Mouse (Mus musculus): Measurements from ENCODE around the gene Tyms.

The Tyms gene

GRCm38 (mm10) chr5:30072825-30073821 lies at the start of gene Tyms:
TSS of gene Tyms (minus strand) at chr5:30073617.
- peak; percentile 75 to 83 for DNase-seq (ENCODE audit: low spot score in 2 of 2)

GRCm38 (mm10) chr5:30122481-30122880 lies 49.1 kb upstream of the Tyms start:
- no peak for DNase-seq (ENCODE audit: low spot score in 2 of 2)

- no peak for DNase-seq (ENCODE audit: low spot score in 2 of 2)
Measured at GRCm38 (mm10) chr5:30120106-30120505, 46.7 kb upstream of the Tyms start.

GRCm38 (mm10) chr5:30119163-30119562 lies 45.7 kb upstream of the Tyms start:
- DNase-seq (ENCODE audit: low spot score in 2 of 2) = no peak

GRCm38 (mm10) chr5:30118018-30118417 lies 44.6 kb upstream of the Tyms start:
- no peak for DNase-seq (ENCODE audit: low spot score in 2 of 2)

- DNase-seq (ENCODE audit: low spot score in 2 of 2) = no peak
Measured at GRCm38 (mm10) chr5:30115718-30116117, 42.3 kb upstream of the Tyms start.

- DNase-seq (ENCODE audit: low spot score in 2 of 2) = no peak
Measured at GRCm38 (mm10) chr5:30114761-30115140, 41.3 kb upstream of the Tyms start.

GRCm38 (mm10) chr5:30113881-30114760 lies 40.7 kb upstream of the Tyms start:
- peak; percentile 64 to 79 for DNase-seq (ENCODE audit: low spot score in 2 of 2)

- DNase-seq (ENCODE audit: low spot score in 2 of 2) = no peak
Measured at GRCm38 (mm10) chr5:30112533-30113068, 39.2 kb upstream of the Tyms start.

GRCm38 (mm10) chr5:30111771-30112170 lies 38.4 kb upstream of the Tyms start:
- no peak for DNase-seq (ENCODE audit: low spot score in 2 of 2)

GRCm38 (mm10) chr5:30111126-30111525 lies 37.7 kb upstream of the Tyms start:
- no peak for DNase-seq (ENCODE audit: low spot score in 2 of 2)

- DNase-seq (ENCODE audit: low spot score in 2 of 2) = no peak
Measured at GRCm38 (mm10) chr5:30110371-30111060, 37.1 kb upstream of the Tyms start.

GRCm38 (mm10) chr5:30109899-30110298 lies 36.5 kb upstream of the Tyms start:
- no peak for DNase-seq (ENCODE audit: low spot score in 2 of 2)

- DNase-seq (ENCODE audit: low spot score in 2 of 2) = no peak
Measured at GRCm38 (mm10) chr5:30108233-30108632, 34.8 kb upstream of the Tyms start.

- no peak for DNase-seq (ENCODE audit: low spot score in 2 of 2)
Measured at GRCm38 (mm10) chr5:30107611-30108041, 34.2 kb upstream of the Tyms start.

- DNase-seq (ENCODE audit: low spot score in 2 of 2) = no peak
Measured at GRCm38 (mm10) chr5:30107186-30107585, 33.8 kb upstream of the Tyms start.

GRCm38 (mm10) chr5:30106756-30107155 lies 33.3 kb upstream of the Tyms start:
- DNase-seq (ENCODE audit: low spot score in 2 of 2) = peak in 1 of 2 experiments; percentile 51

- peak in 1 of 2 experiments; percentile 56 for DNase-seq (ENCODE audit: low spot score in 2 of 2)
Measured at GRCm38 (mm10) chr5:30105668-30106300, 32.4 kb upstream of the Tyms start, which contains the start of gene 3110082J24Rik. TSS of gene 3110082J24Rik (minus strand) at chr5:30106086.

- DNase-seq (ENCODE audit: low spot score in 2 of 2) = peak in 1 of 2 experiments; percentile 59
Measured at GRCm38 (mm10) chr5:30104841-30105667, 31.6 kb upstream of the Tyms start, which contains the start of gene Garem2. TSS of gene Garem2 (plus strand) at chr5:30105161.

- DNase-seq (ENCODE audit: low spot score in 2 of 2) = peak in 1 of 2 experiments; percentile 62
Measured at GRCm38 (mm10) chr5:30104339-30104738, 30.9 kb upstream of the Tyms start.
